Mouse (Mus musculus) hindbrain, embryonic 10.5 days (tissue): ENCODE results near the gene Ccdc83. TPM values are rescaled to one million over a fixed set of nuclear protein-coding genes. Genes with fewer than 3 reads are reported as not detected.
"Not testable (repeated sequence)": the region's sequence is repeated elsewhere in the genome, so short reads cannot be mapped to it uniquely, and the experiment has no call there.

Source experiments
- DNase-seq: peaks from one replicate; pipeline ENCODE4 v3.0.0-alpha.2; 2017; ENCODE audit warnings: low spot score
- H3K27ac ChIP-seq: fragments of 300-500 bp; sonication (generic); 2 replicates; pipeline ENCODE4 v1.5.1; 2016; ENCODE audit warnings: mild to moderate bottlenecking, moderate library complexity
- H3K27me3 ChIP-seq: fragments of 300-500 bp; sonication (generic); 2 replicates; pipeline ENCODE4 v1.6.1; 2016; ENCODE audit warnings: mild to moderate bottlenecking; ENCODE audit not compliant: poor library complexity, insufficient read depth, severe bottlenecking
- H3K36me3 ChIP-seq: fragments of 300-500 bp; sonication (generic); 2 replicates; pipeline ENCODE4 v1.6.1; 2016; ENCODE audit warnings: mild to moderate bottlenecking, moderate library complexity
- H3K4me1 ChIP-seq: fragments of 300-500 bp; sonication (generic); replicated peaks from 2 replicates; pipeline ENCODE4 v1.6.1; 2016; ENCODE audit warnings: mild to moderate bottlenecking
- H3K4me3 ChIP-seq: fragments of 300-500 bp; sonication (generic); 2 replicates; pipeline ENCODE4 v1.5.1; 2016; ENCODE audit warnings: mild to moderate bottlenecking, moderate library complexity
- H3K9me3 ChIP-seq: fragments of 300-500 bp; sonication (generic); 2 replicates; pipeline ENCODE4 v1.6.1; 2016; ENCODE audit warnings: mild to moderate bottlenecking, moderate library complexity
- WGBS: fragments of 180-500 bp; shearing (Covaris S2); methylation state at CpG from one replicate; pipeline ENCODE4 v1.1.7; 2016; 5-methylcytosine and 5-hydroxymethylcytosine counted together
- polyA plus RNA-seq: library from polyadenylated mRNA; unstranded; fragments of >200 nt; fragmentation: Nextera tagmentation; extraction: Ambion mirVana; gene quantifications from 2 replicates; pipeline ENCODE4 v1.2.1, GENCODE M21; 2016

Ccdc83 gene
- polyA plus RNA-seq, 1 experiment from 2014 or later: not detected

- DNase-seq: no peak
- Histone ChIP-seq H3K9me3 (no peaks in the 10 kb centered on the region), H3K27me3 (no peaks in the 10 kb centered on the region), H3K4me1 (no peaks in the 10 kb centered on the region), H3K4me3 (no peak overlapping the region), H3K27ac (no peak overlapping the region), H3K36me3 (no peaks in the 10 kb centered on the region)
- WGBS: 94% methylated on average over 6 of the region's 6 CpGs
These were observed 22.4 kb downstream of the Ccdc83 start for GRCm38 (mm10) chr7:90243151-90243550.

- 57% methylated on average over 4 of the region's 4 CpGs for WGBS
- Histone ChIP-seq H3K27ac (no peak overlapping the region), H3K4me1 (peaks cover 14% of the 10 kb centered on the region), H3K36me3 (no peaks in the 10 kb centered on the region), H3K27me3 (no peaks in the 10 kb centered on the region), H3K4me3 (no peak overlapping the region), H3K9me3 (no peaks in the 10 kb centered on the region)
- no peak for DNase-seq
These were observed 29.2 kb downstream of the Ccdc83 start for GRCm38 (mm10) chr7:90236289-90236905.

- no peak overlapping the region for H3K27ac ChIP-seq
- no peaks in the 10 kb centered on the region for H3K9me3 ChIP-seq
- no peaks in the 10 kb centered on the region for H3K27me3 ChIP-seq
- no peak for DNase-seq
- WGBS: 65% methylated on average over 4 of the region's 4 CpGs
- peaks cover 14% of the 10 kb centered on the region for H3K4me1 ChIP-seq
- no peak overlapping the region for H3K4me3 ChIP-seq
- H3K36me3 ChIP-seq: no peaks in the 10 kb centered on the region
These were observed 31.7 kb downstream of the Ccdc83 start for GRCm38 (mm10) chr7:90233921-90234320.

GRCm38 (mm10) chr7:90231431-90231830 is 34.1 kb downstream of the Ccdc83 start:
- DNase-seq: no peak
- H3K9me3 ChIP-seq: no peaks in the 10 kb centered on the region
- WGBS: 82% methylated on average over 9 of the region's 9 CpGs
- H3K4me1 ChIP-seq: peaks cover 13% of the 10 kb centered on the region
- H3K4me3 ChIP-seq: no peak overlapping the region
- no peak overlapping the region for H3K27ac ChIP-seq
- H3K27me3 ChIP-seq: no peaks in the 10 kb centered on the region
- H3K36me3 ChIP-seq: no peaks in the 10 kb centered on the region

GRCm38 (mm10) chr7:90228884-90229283 is 36.7 kb downstream of the Ccdc83 start:
- not testable (repeated sequence) for H3K36me3 ChIP-seq, H3K27me3 ChIP-seq, H3K4me3 ChIP-seq, H3K9me3 ChIP-seq, H3K4me1 ChIP-seq, H3K27ac ChIP-seq
- peak; percentile 22 for DNase-seq

- Histone ChIP-seq H3K4me3 (no peak overlapping the region), H3K27me3 (no peaks in the 10 kb centered on the region)
These were observed 37.5 kb downstream of the Ccdc83 start for GRCm38 (mm10) chr7:90228075-90228474.

GRCm38 (mm10) chr7:90221487-90221886 is 44.1 kb downstream of the Ccdc83 start:
- Histone ChIP-seq H3K4me3 (no peak overlapping the region), H3K36me3 (no peaks in the 10 kb centered on the region), H3K9me3 (no peaks in the 10 kb centered on the region), H3K27me3 (no peaks in the 10 kb centered on the region), H3K27ac (no peak overlapping the region), H3K4me1 (peaks cover 3% of the 10 kb centered on the region)
- WGBS: 86% methylated on average over 2 of the region's 2 CpGs
- DNase-seq: no peak

More at GRCm38 (mm10) chr7:90228075-90228474, 37.5 kb downstream of the Ccdc83 start:
- Histone ChIP-seq H3K36me3 (no peaks in the 10 kb centered on the region), H3K9me3 (no peaks in the 10 kb centered on the region), H3K27ac (no peak overlapping the region), H3K4me1 (no peaks in the 10 kb centered on the region)
- 89% methylated on average over 4 of the region's 4 CpGs for WGBS
- no peak for DNase-seq

- Histone ChIP-seq H3K27me3 (no peaks in the 10 kb centered on the region), H3K4me3 (no peak overlapping the region), H3K9me3 (no peaks in the 10 kb centered on the region), H3K27ac (no peak overlapping the region), H3K4me1 (peaks cover 5% of the 10 kb centered on the region), H3K36me3 (no peaks in the 10 kb centered on the region)
- 93% methylated on average over 5 of the region's 5 CpGs for WGBS
- no peak for DNase-seq
These were observed 47.5 kb downstream of the Ccdc83 start for GRCm38 (mm10) chr7:90218122-90218521.

- 62% methylated on average over 8 of the region's 8 CpGs for WGBS
- Histone ChIP-seq H3K36me3 (no peaks in the 10 kb centered on the region), H3K9me3 (no peaks in the 10 kb centered on the region), H3K27ac (0 out of 2 replicates have a peak overlapping the region, but pooled peaks have one; percentile 45), H3K4me1 (peaks cover 5% of the 10 kb centered on the region), H3K27me3 (no peaks in the 10 kb centered on the region), H3K4me3 (no peak overlapping the region)
- no peak for DNase-seq
These were observed 49.1 kb downstream of the Ccdc83 start for GRCm38 (mm10) chr7:90216511-90216910.

- peaks cover 41% of the 10 kb centered on the region for H3K36me3 ChIP-seq
- H3K9me3 ChIP-seq: no peaks in the 10 kb centered on the region
- no peak overlapping the region for H3K27ac ChIP-seq
- no peaks in the 10 kb centered on the region for H3K27me3 ChIP-seq
- DNase-seq: no peak
- no peaks in the 10 kb centered on the region for H3K4me1 ChIP-seq
- no peak overlapping the region for H3K4me3 ChIP-seq
These were observed 54.6 kb downstream of the Ccdc83 start for GRCm38 (mm10) chr7:90210947-90211346.

GRCm38 (mm10) chr7:90210116-90210515 is 55.5 kb downstream of the Ccdc83 start:
- Histone ChIP-seq H3K27ac (no peak overlapping the region), H3K9me3 (no peaks in the 10 kb centered on the region), H3K36me3 (peaks cover 45% of the 10 kb centered on the region), H3K4me1 (no peaks in the 10 kb centered on the region), H3K27me3 (no peaks in the 10 kb centered on the region), H3K4me3 (no peak overlapping the region)
- 92% methylated on average over 2 of the region's 2 CpGs for WGBS
- no peak for DNase-seq

GRCm38 (mm10) chr7:90203914-90204313 is 61.7 kb downstream of the Ccdc83 start:
- Histone ChIP-seq H3K9me3 (no peaks in the 10 kb centered on the region), H3K27ac (no peak overlapping the region), H3K4me3 (no peak overlapping the region), H3K36me3 (peaks cover 64% of the 10 kb centered on the region), H3K4me1 (no peaks in the 10 kb centered on the region), H3K27me3 (no peaks in the 10 kb centered on the region)
- 95% methylated on average over 2 of the region's 2 CpGs for WGBS
- no peak for DNase-seq

- Histone ChIP-seq H3K27me3 (no peaks in the 10 kb centered on the region), H3K4me3 (no peak overlapping the region), H3K4me1 (no peaks in the 10 kb centered on the region), H3K9me3 (no peaks in the 10 kb centered on the region), H3K27ac (no peak overlapping the region), H3K36me3 (peaks cover 64% of the 10 kb centered on the region)
- WGBS: 87% methylated on average over 2 of the region's 2 CpGs
- no peak for DNase-seq
These were observed 63.6 kb downstream of the Ccdc83 start for GRCm38 (mm10) chr7:90201877-90202465.

GRCm38 (mm10) chr7:90200251-90200650 is 65.3 kb downstream of the Ccdc83 start:
- 95% methylated on average over 5 of the region's 5 CpGs for WGBS
- DNase-seq: no peak
- H3K4me1 ChIP-seq: no peaks in the 10 kb centered on the region
- no peaks in the 10 kb centered on the region for H3K9me3 ChIP-seq
- no peak overlapping the region for H3K27ac ChIP-seq
- no peaks in the 10 kb centered on the region for H3K27me3 ChIP-seq
- no peak overlapping the region for H3K4me3 ChIP-seq
- peaks cover 68% of the 10 kb centered on the region for H3K36me3 ChIP-seq
